18 mouse cellular contexts compared by ENCODE assay signal in genomic region chr19:7161064-7161463, GRCm38 (mm10). TPM values are rescaled to one million over a fixed set of nuclear protein-coding genes. Genes with fewer than 3 reads are reported as not detected.
DNase-seq lines count a peak whose midpoint lies in the region; ATAC-seq lines count a peak whose summit lies in the region.
"Had no signal": no experiment of that assay in that cellular context is flagged by ENCODE, and none has a peak within 500 bp of the region (broad histone marks: within the 10 kb centered on the region; RNA-seq: fewer than 3 reads in every experiment).

No protein-coding gene starts in this region.

- ATAC-seq in forebrain, embryonic 15.5 days (replicated peaks), result no peak
- ATAC-seq in forebrain, embryonic 13.5 days, result no peak
- no peak for ATAC-seq in midbrain, embryonic 12.5 days (ENCODE audit: low FRiP score, low read depth)
- ATAC-seq in midbrain, embryonic 16.5 days, result no peak
- no peak for ATAC-seq in activated CD4-positive, CD25-positive, alpha-beta regulatory T cell, adult 4 months
- ATAC-seq: CD4-positive, CD25-positive, alpha-beta regulatory T cell, adult 4 months had no signal

- H3K36me3 ChIP-seq in forebrain, embryonic 15.5 days, result no peaks in the 10 kb centered on the region
- no peaks in the 10 kb centered on the region for H3K36me3 ChIP-seq in forebrain, embryonic 13.5 days (ENCODE audit: poor library complexity, severe bottlenecking)
- H3K36me3 ChIP-seq in midbrain, embryonic 12.5 days, result no peaks in the 10 kb centered on the region
- no peaks in the 10 kb centered on the region for H3K36me3 ChIP-seq in midbrain, embryonic 16.5 days (ENCODE audit: control insufficient read depth, insufficient read depth, low read length)
- H3K36me3 ChIP-seq: embryonic facial prominence, embryonic 12.5 days; G1E; heart, embryonic 13.5 days; intestine, embryonic 15.5 days had no signal

- H3K27me3 ChIP-seq in forebrain, embryonic 15.5 days, result no peaks in the 10 kb centered on the region; the same call in 1 of the 2 replicates
- H3K27me3 ChIP-seq in forebrain, embryonic 13.5 days, result peaks cover 45% of the 10 kb centered on the region
- H3K27me3 ChIP-seq in midbrain, embryonic 12.5 days, result peaks cover 82% of the 10 kb centered on the region
- H3K27me3 ChIP-seq in midbrain, embryonic 16.5 days (ENCODE audit: control insufficient read depth, insufficient read depth, low read depth, low read length), result no peaks in the 10 kb centered on the region; the same call in 1 of the 2 replicates

- no peak overlapping the region for H3K4me3 ChIP-seq in forebrain, embryonic 15.5 days
- no peak overlapping the region for H3K4me3 ChIP-seq in forebrain, embryonic 13.5 days
- no peak overlapping the region for H3K4me3 ChIP-seq in midbrain, embryonic 12.5 days
- no peak overlapping the region for H3K4me3 ChIP-seq in midbrain, embryonic 16.5 days (ENCODE audit: low read depth, low read length)
- H3K4me3 ChIP-seq: gastrocnemius, adult 2 months; heart, embryonic 13.5 days; intestine, embryonic 15.5 days had no signal

- 77% methylated on average over 3 of the region's 3 CpGs for WGBS in forebrain, embryonic 15.5 days
- 74% methylated on average over 3 of the region's 3 CpGs for WGBS in forebrain, embryonic 13.5 days
- WGBS in midbrain, embryonic 12.5 days, result 64% methylated on average over 3 of the region's 3 CpGs
- WGBS in midbrain, embryonic 16.5 days, result 72% methylated on average over 3 of the region's 3 CpGs

- intact Hi-C loops in heart, postnatal 14 days (cut with DNase I), result no loop called here

- no peak overlapping the region for H3K4me2 ChIP-seq in forebrain, embryonic 15.5 days (replicated peaks)
- H3K4me2 ChIP-seq in forebrain, embryonic 13.5 days, result no peak overlapping the region
- H3K4me2 ChIP-seq in midbrain, embryonic 12.5 days (replicated peaks), result no peak overlapping the region
- H3K4me2 ChIP-seq in midbrain, embryonic 16.5 days (ENCODE audit: low read length), result no peak overlapping the region

- DNase-seq in 3T3-L1 (ENCODE audit: low read depth, low spot score) (peak; percentile 77), NIH3T3 (ENCODE audit: low read depth) (peak; percentile 66)
- no peak for DNase-seq in heart, postnatal 14 days
- DNase-seq: cerebellum, adult 11-12 months; cerebellum, adult 9-10 months; gastrocnemius, adult 2 months; gastrocnemius, postnatal 25 days had no signal

- peaks cover 64% of the 10 kb centered on the region for H3K4me1 ChIP-seq in forebrain, embryonic 15.5 days
- peaks cover 76% of the 10 kb centered on the region for H3K4me1 ChIP-seq in forebrain, embryonic 13.5 days
- H3K4me1 ChIP-seq in midbrain, embryonic 12.5 days, result peaks cover 59% of the 10 kb centered on the region
- peaks cover 46% of the 10 kb centered on the region for H3K4me1 ChIP-seq in midbrain, embryonic 16.5 days (ENCODE audit: control insufficient read depth, insufficient read depth, low read length)

- H3K27ac ChIP-seq in forebrain, embryonic 15.5 days (replicated peaks), result peak overlapping the region; percentile 79
- no peak overlapping the region for H3K27ac ChIP-seq in forebrain, embryonic 13.5 days
- no peak overlapping the region for H3K27ac ChIP-seq in midbrain, embryonic 12.5 days (replicated peaks)
- no peak overlapping the region for H3K27ac ChIP-seq in midbrain, embryonic 16.5 days (ENCODE audit: low read length)
- H3K27ac ChIP-seq: embryonic facial prominence, embryonic 12.5 days; gastrocnemius, adult 2 months; heart, embryonic 13.5 days; intestine, embryonic 15.5 days had no signal

- H3K9me3 ChIP-seq in forebrain, embryonic 15.5 days, result no peaks in the 10 kb centered on the region
- no peaks in the 10 kb centered on the region for H3K9me3 ChIP-seq in forebrain, embryonic 13.5 days (replicated peaks)
- no peaks in the 10 kb centered on the region for H3K9me3 ChIP-seq in midbrain, embryonic 12.5 days
- no peaks in the 10 kb centered on the region for H3K9me3 ChIP-seq in midbrain, embryonic 16.5 days (replicated peaks; ENCODE audit: control insufficient read depth, low read length, poor library complexity, severe bottlenecking)
- H3K9me3 ChIP-seq: embryonic facial prominence, embryonic 12.5 days; G1E; heart, embryonic 13.5 days; intestine, embryonic 15.5 days had no signal

- no peak overlapping the region for H3K9ac ChIP-seq in forebrain, embryonic 15.5 days (replicated peaks)
- H3K9ac ChIP-seq in forebrain, embryonic 13.5 days, result no peak overlapping the region
- H3K9ac ChIP-seq in midbrain, embryonic 12.5 days (replicated peaks), result peak overlapping the region; percentile 37; the same call in 1 of the 2 replicates
- H3K9ac ChIP-seq in midbrain, embryonic 16.5 days (ENCODE audit: low read depth, low read length), result no peak overlapping the region
- H3K9ac ChIP-seq: intestine, embryonic 15.5 days had no signal

RNA-seq across cellular contexts. Expression of gene Otub1, which starts 45.1 kb away (rescaled TPM):
- 232 and 233 TPM in 2 replicates for polyA plus RNA-seq in forebrain, embryonic 15.5 days (2015; fragmentation: Nextera tagmentation; extraction: Ambion mirVana)
- polyA plus RNA-seq in forebrain, embryonic 13.5 days (2015; fragmentation: Nextera tagmentation; extraction: Ambion mirVana), result 242 and 249 TPM in 2 replicates
- polyA plus RNA-seq in midbrain, embryonic 12.5 days (2016; fragmentation: Nextera tagmentation; extraction: Ambion mirVana), result 230 and 248 TPM in 2 replicates
- polyA plus RNA-seq in midbrain, embryonic 16.5 days (2015; fragmentation: Nextera tagmentation; extraction: Ambion mirVana), result 235 and 240 TPM in 2 replicates
- 100 to 1,000 TPM; 157 to 170 TPM for polyA plus RNA-seq in activated CD4-positive, CD25-positive, alpha-beta regulatory T cell, adult 4 months (2017; shearing (Covaris generic))
- 10 to 100 TPM; 77.4 to 79.9 TPM for total RNA-seq in heart, postnatal 14 days (2021)

RNA-seq across cellular contexts. Expression of gene Flrt1, which starts 55.5 kb away (rescaled TPM):
- polyA plus RNA-seq in forebrain, embryonic 15.5 days (2015; fragmentation: Nextera tagmentation; extraction: Ambion mirVana), result 14.9 and 18.9 TPM in 2 replicates
- polyA plus RNA-seq in forebrain, embryonic 13.5 days (2015; fragmentation: Nextera tagmentation; extraction: Ambion mirVana), result 10.4 and 11.3 TPM in 2 replicates
- polyA plus RNA-seq in midbrain, embryonic 12.5 days (2016; fragmentation: Nextera tagmentation; extraction: Ambion mirVana), result 8.0 and 8.2 TPM in 2 replicates
- 11.6 and 12.0 TPM in 2 replicates for polyA plus RNA-seq in midbrain, embryonic 16.5 days (2015; fragmentation: Nextera tagmentation; extraction: Ambion mirVana)
- polyA plus RNA-seq in activated CD4-positive, CD25-positive, alpha-beta regulatory T cell, adult 4 months (2017; shearing (Covaris generic)), result not detected
- 1 to 10 TPM in 1 of 2 experiments, under 1 TPM in 1; 0.98 to 1.0 TPM for total RNA-seq in heart, postnatal 14 days (2021)
- total RNA-seq: granulocyte monocyte progenitor cell, adult 5-6 weeks had no signal
- polyA plus RNA-seq: G1E had no signal

RNA-seq across cellular contexts. Expression of gene Cox8a, which starts 56.4 kb away (rescaled TPM):
- 656 and 676 TPM in 2 replicates for polyA plus RNA-seq in forebrain, embryonic 15.5 days (2015; fragmentation: Nextera tagmentation; extraction: Ambion mirVana)
- polyA plus RNA-seq in forebrain, embryonic 13.5 days (2015; fragmentation: Nextera tagmentation; extraction: Ambion mirVana), result 673 and 749 TPM in 2 replicates
- polyA plus RNA-seq in midbrain, embryonic 12.5 days (2016; fragmentation: Nextera tagmentation; extraction: Ambion mirVana), result 763 and 786 TPM in 2 replicates
- 837 and 884 TPM in 2 replicates for polyA plus RNA-seq in midbrain, embryonic 16.5 days (2015; fragmentation: Nextera tagmentation; extraction: Ambion mirVana)
- polyA plus RNA-seq in activated CD4-positive, CD25-positive, alpha-beta regulatory T cell, adult 4 months (2017; shearing (Covaris generic)), result 100 to 1,000 TPM; 387 to 411 TPM
- total RNA-seq in heart, postnatal 14 days (2021), result 100 to 1,000 TPM; 545 to 557 TPM

Comparison
In these comparisons a context has a peak if more than half of its experiments do, and no peak if none do; other contexts are left out.
1. DNase-seq: peak in 3T3-L1 (single experiment) and NIH3T3 (single experiment); none in heart, postnatal 14 days (0 of 2).